Mouse (Mus musculus): ENCODE data around the gene Ubqln1. TPM values are rescaled to one million over a fixed set of nuclear protein-coding genes. Genes with fewer than 3 reads are reported as not detected.

Ubqln1 gene
- polyA plus RNA-seq, 1 experiment from 2014 or later = 108 TPM

DNA sequence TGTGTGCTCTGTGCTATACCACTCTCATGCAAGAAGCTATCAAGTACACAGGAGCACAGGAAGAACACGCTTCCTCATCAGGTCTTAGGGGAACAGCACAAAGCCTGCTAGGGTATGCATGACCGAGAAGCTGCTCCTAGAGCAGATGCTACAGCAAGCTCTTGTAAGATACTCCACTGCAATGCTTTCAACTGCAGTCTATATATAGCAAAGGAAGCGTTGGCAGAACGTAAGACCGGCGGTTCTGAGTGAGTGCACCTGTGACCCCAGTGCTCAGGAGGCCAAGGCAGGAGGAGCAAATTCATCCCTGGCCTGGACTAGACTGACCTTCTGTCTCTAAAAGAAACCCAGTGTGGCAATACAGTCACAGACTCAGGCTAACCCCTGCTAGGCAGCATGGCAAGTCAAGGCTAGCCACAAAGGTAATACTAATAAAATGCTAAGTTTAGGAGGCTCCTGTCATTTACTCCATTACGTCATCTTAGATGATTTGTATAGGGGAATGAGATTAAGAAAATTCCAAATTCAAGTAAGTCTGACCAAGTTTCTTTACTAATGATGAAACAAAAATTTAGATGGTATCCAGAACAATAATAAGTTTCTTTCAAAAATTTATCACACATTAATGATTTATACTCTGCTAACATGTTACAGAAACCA lies 17.3 kb downstream of the Ubqln1 start:
- H3K4me3 ChIP-seq = no peak overlapping the region
- H3K36me3 ChIP-seq = peaks cover 30% of the 10 kb centered on the region
- H3K4me1 ChIP-seq = 0 out of 2 replicates have a peak, but pooled peaks cover 3% of the 10 kb centered on the region
- WGBS = 86% methylated on average over 7 of the region's 7 CpGs
- H3K27ac ChIP-seq = no peak overlapping the region
- no peaks in the 10 kb centered on the region for H3K9me3 ChIP-seq
- no peak overlapping the region for H3K9ac ChIP-seq
- no peak for ATAC-seq (ENCODE audit: insufficient number of reproducible peaks, low FRiP score, low TSS enrichment, low read depth)
- no peak overlapping the region for H3K4me2 ChIP-seq
- H3K27me3 ChIP-seq = no peaks in the 10 kb centered on the region

DNA sequence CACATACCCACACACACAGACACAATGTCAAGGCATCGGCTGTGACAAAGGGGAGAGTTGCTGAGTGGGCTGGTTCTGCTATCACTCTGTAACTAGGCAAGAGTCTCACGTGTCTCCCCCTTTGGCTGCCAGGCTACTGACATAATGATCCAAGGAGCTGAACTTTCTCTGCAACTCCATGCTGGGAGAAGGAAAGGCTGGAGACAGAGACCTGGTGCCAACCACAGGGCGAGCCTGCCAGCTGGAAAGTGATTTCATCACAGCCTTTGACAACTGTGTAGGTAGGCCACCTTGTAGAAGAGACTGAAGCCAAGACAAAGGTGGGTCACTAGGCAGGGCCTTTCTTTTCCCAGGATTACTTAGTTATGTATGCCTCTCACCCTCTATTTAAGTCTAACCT lies 18.2 kb downstream of the Ubqln1 start:
- Histone ChIP-seq H3K4me3 (no peak overlapping the region), H3K4me2 (no peak overlapping the region), H3K36me3 (peaks cover 37% of the 10 kb centered on the region), H3K9ac (no peak overlapping the region), H3K27me3 (no peaks in the 10 kb centered on the region), H3K27ac (no peak overlapping the region), H3K4me1 (0 out of 2 replicates have a peak, but pooled peaks cover 3% of the 10 kb centered on the region), H3K9me3 (no peaks in the 10 kb centered on the region)
- 87% methylated on average over 3 of the region's 3 CpGs for WGBS
- ATAC-seq (ENCODE audit: insufficient number of reproducible peaks, low FRiP score, low TSS enrichment, low read depth) = no peak

DNA sequence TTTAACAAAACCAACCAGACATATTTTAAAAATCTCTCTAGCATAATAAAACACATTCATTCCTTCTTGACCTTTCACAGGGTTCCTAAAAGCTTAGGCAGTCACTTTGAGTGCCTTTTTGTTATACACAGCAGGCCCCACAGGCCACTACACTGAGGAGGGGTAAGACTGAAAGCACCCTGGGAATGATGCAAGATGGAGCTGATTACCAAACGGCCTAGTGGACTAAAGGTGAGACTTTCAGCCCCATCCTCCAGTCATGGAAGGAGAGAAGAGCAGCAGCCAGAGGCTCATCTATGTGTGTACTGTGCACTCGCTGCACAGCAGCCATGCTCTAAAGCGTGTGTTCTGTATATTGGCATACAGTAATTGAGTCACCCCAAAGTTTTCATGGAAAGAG lies 20.5 kb downstream of the Ubqln1 start:
- no peak overlapping the region for H3K27ac ChIP-seq
- peaks cover 57% of the 10 kb centered on the region for H3K36me3 ChIP-seq

DNA sequence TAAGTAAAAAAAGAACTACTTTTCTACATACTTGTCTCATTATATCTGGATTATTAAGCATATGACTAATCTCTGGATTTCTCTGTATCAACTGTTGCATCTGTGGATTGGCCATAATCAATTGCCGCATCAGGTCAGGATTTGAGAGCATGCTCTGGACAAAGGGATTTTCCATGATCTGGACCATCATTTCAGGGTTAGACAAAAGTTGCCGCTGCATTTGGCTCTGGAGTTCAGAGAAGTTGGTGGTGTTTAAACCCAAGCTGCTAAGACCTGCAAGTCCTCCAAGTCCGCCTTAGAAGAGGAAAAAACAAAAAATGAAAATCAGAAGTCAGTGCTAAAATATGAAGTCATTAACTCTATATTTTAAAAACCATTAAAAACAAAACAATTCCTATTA lies 22.2 kb downstream of the Ubqln1 start:
- 93% methylated on average over 3 of the region's 3 CpGs for WGBS
- H3K27me3 ChIP-seq = no peaks in the 10 kb centered on the region
- no peaks in the 10 kb centered on the region for H3K9me3 ChIP-seq
- peaks cover 64% of the 10 kb centered on the region for H3K36me3 ChIP-seq
- H3K4me2 ChIP-seq = no peak overlapping the region
- no peak for ATAC-seq (ENCODE audit: insufficient number of reproducible peaks, low FRiP score, low TSS enrichment, low read depth)
- H3K27ac ChIP-seq = no peak overlapping the region
- no peak overlapping the region for H3K4me3 ChIP-seq
- H3K9ac ChIP-seq = no peak overlapping the region
- H3K4me1 ChIP-seq = no peaks in the 10 kb centered on the region

More for the DNA sequence above, 20.5 kb downstream of the Ubqln1 start:
- H3K27me3 ChIP-seq = no peaks in the 10 kb centered on the region
- H3K4me3 ChIP-seq = no peak overlapping the region
- H3K4me1 ChIP-seq = 0 out of 2 replicates have a peak, but pooled peaks cover 3% of the 10 kb centered on the region
- H3K9ac ChIP-seq = no peak overlapping the region
- H3K9me3 ChIP-seq = no peaks in the 10 kb centered on the region
- no peak for ATAC-seq (ENCODE audit: insufficient number of reproducible peaks, low FRiP score, low TSS enrichment, low read depth)
- WGBS = 85% methylated on average over 3 of the region's 3 CpGs
- H3K4me2 ChIP-seq = no peak overlapping the region

DNA sequence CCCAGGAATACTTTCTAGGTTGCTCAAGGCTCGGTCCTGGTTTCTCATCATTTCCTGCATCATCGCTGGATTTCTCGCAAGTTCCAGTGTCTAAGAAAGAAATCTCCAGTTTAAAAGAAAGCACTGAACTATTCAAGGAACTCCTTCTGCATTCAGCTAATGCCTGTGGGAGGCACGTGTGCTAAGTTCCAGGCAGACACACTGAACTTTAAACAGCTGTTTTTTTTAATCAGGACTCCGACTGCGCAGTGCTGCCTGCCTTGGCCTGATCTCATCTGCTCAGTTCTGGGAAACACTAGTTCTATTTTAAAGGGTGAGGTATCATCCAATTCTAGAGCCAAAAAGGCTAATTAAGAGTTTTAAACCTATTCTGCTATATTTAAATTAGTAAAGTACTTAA lies 23.3 kb downstream of the Ubqln1 start:
- WGBS = 88% methylated on average over 6 of the region's 6 CpGs
- peaks cover 62% of the 10 kb centered on the region for H3K36me3 ChIP-seq

DNA sequence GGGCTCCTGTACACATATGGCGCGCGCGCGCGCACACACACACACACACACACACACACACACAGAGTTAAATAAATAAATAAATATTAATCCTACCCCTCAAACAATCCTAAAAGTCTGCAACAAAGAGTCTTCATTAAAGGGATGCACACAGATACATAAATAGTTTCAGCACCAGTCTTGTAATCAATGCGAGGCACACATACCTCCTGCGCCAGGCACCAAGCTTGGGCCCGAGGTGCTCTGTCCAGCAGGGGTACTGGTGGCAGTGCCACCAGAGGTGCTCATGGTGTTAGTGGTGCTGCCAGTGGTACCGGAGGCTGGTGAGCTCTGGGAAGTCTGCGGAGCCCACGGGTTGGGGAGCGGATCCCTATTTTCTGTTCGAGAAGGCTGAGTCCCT lies 23.9 kb downstream of the Ubqln1 start:
- Histone ChIP-seq H3K9ac (no peak overlapping the region), H3K27me3 (no peaks in the 10 kb centered on the region), H3K4me3 (no peak overlapping the region), H3K9me3 (no peaks in the 10 kb centered on the region), H3K27ac (no peak overlapping the region), H3K4me2 (no peak overlapping the region), H3K36me3 (peaks cover 61% of the 10 kb centered on the region), H3K4me1 (no peaks in the 10 kb centered on the region)
- no peak for ATAC-seq (ENCODE audit: insufficient number of reproducible peaks, low FRiP score, low TSS enrichment, low read depth)
- 98% methylated on average over 14 of the region's 14 CpGs for WGBS

More for the DNA sequence above, 23.3 kb downstream of the Ubqln1 start:
- H3K4me3 ChIP-seq = no peak overlapping the region
- no peaks in the 10 kb centered on the region for H3K9me3 ChIP-seq
- no peak overlapping the region for H3K9ac ChIP-seq
- no peak overlapping the region for H3K27ac ChIP-seq
- no peak for ATAC-seq (ENCODE audit: insufficient number of reproducible peaks, low FRiP score, low TSS enrichment, low read depth)
- no peaks in the 10 kb centered on the region for H3K4me1 ChIP-seq
- H3K27me3 ChIP-seq = no peaks in the 10 kb centered on the region
- H3K4me2 ChIP-seq = no peak overlapping the region

DNA sequence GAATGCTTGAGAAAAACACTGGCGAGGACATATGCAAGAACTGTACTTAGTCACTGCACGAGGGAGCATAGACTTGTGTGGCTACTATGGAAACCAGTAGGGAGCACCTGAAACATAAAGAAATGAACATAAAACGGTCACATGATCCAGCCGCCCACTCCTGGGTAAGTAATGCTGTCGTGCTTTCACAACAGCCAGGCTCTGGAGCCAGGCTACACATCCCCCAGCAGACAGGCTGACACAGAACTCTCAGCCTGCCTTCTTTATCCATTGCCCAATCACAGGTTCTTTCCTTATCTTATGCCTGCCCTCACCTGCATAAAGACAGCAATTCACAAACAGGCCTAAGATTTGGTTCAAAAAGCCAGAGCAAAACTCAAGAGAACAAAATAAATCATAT lies 26.0 kb downstream of the Ubqln1 start:
- Histone ChIP-seq H3K4me3 (no peak overlapping the region), H3K36me3 (peaks cover 63% of the 10 kb centered on the region), H3K27me3 (no peaks in the 10 kb centered on the region), H3K9ac (no peak overlapping the region), H3K27ac (no peak overlapping the region), H3K9me3 (no peaks in the 10 kb centered on the region), H3K4me1 (no peaks in the 10 kb centered on the region), H3K4me2 (no peak overlapping the region)
- 69% methylated on average over 5 of the region's 5 CpGs for WGBS
- no peak for ATAC-seq (ENCODE audit: insufficient number of reproducible peaks, low FRiP score, low TSS enrichment, low read depth)

DNA sequence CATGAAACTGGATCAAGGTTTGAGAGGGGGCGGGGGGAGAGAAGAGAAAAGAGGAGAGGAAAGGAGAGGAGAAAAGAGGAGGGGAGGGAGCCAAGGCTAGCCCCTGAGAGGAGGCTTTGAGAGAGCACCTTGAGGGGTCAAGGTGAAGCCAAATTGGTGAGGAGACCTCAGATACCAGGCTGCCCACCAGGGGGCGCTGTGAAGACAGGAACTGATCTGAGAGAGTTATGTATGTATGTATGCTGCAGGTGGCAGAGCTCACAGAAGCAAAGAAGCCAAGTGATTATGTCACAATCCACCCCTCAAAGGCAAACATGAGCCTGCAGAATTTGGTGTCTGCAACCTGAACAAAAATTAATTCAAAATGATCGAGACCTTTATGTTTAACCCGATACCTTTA lies 27.0 kb downstream of the Ubqln1 start:
- no peaks in the 10 kb centered on the region for H3K27me3 ChIP-seq
- H3K4me2 ChIP-seq = no peak overlapping the region
- no peak for ATAC-seq (ENCODE audit: insufficient number of reproducible peaks, low FRiP score, low TSS enrichment, low read depth)
- H3K9ac ChIP-seq = no peak overlapping the region
- no peak overlapping the region for H3K4me3 ChIP-seq
- peaks cover 65% of the 10 kb centered on the region for H3K36me3 ChIP-seq
- H3K4me1 ChIP-seq = no peaks in the 10 kb centered on the region
- WGBS = 60% methylated on average over 4 of the region's 4 CpGs
- H3K9me3 ChIP-seq = no peaks in the 10 kb centered on the region
- no peak overlapping the region for H3K27ac ChIP-seq

DNA sequence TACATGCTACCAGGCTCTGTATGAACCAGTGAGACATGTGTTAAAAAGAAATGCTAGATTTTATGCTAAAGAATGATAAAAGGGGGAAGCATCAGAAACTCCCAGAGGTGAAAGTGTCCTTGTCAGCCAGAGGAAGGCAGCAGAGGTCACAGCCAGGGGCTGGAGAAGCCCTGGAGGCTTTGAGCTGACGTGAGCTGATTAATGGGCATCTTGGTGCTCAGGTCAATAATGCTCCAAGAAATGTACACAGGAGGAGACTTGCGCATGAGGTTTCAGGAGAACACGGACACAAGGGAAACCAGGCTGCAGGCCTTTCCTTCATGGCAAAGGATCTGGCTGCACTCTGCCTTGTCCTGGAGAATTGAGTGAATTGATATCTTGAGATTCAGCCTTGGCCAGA lies 27.7 kb downstream of the Ubqln1 start:
- Histone ChIP-seq H3K4me3 (no peak overlapping the region), H3K27ac (no peak overlapping the region), H3K27me3 (no peaks in the 10 kb centered on the region), H3K9me3 (no peaks in the 10 kb centered on the region), H3K4me1 (no peaks in the 10 kb centered on the region), H3K36me3 (peaks cover 65% of the 10 kb centered on the region), H3K4me2 (no peak overlapping the region), H3K9ac (no peak overlapping the region)
- no peak for ATAC-seq (ENCODE audit: insufficient number of reproducible peaks, low FRiP score, low TSS enrichment, low read depth)
- 89% methylated on average over 3 of the region's 3 CpGs for WGBS

DNA sequence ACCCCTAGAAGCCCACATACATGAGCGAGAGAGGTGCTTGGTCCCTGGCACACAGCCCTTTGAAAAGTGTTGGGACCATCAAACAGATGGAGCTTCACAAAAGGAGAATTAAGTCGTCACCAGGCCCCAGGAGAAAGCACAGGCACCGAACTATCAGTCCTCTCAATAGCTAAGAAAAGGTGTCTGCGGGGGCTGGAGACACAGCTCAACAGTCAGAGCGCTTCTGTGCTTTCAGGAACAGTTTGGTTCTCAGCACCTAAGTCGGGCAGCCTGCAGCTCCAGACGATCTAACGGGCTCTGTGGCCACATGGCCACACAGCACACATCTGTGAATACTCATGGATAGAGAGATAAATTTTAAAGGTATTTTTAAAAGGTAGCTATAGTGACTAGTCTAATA lies 29.2 kb downstream of the Ubqln1 start:
- Histone ChIP-seq H3K36me3 (peaks cover 61% of the 10 kb centered on the region), H3K4me3 (no peak overlapping the region), H3K27me3 (no peaks in the 10 kb centered on the region), H3K9ac (no peak overlapping the region), H3K4me2 (no peak overlapping the region), H3K27ac (no peak overlapping the region), H3K9me3 (no peaks in the 10 kb centered on the region), H3K4me1 (no peaks in the 10 kb centered on the region)
- ATAC-seq (ENCODE audit: insufficient number of reproducible peaks, low FRiP score, low TSS enrichment, low read depth) = no peak
- WGBS = 69% methylated on average over 8 of the region's 8 CpGs

DNA sequence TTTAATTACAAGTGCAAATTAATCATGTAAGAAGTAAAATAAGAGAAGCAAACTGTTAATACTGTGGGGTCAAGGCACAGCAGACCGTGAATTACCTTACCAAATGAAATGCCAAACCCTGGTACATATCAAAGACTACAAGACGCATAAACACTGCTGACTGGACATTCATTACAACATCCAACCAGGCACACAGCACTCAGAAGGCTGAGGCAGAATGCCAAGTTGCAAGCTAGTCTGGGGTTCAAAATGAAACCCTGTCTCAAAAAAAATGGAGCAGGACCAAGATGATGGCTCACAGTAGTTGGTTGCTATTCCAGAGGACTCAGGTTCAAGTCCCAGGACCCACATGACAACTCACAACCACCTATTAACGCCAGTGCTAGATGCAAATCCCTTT lies 31.3 kb downstream of the Ubqln1 start:
- no peak overlapping the region for H3K4me2 ChIP-seq
- H3K4me3 ChIP-seq = no peak overlapping the region
- H3K9ac ChIP-seq = no peak overlapping the region
- H3K36me3 ChIP-seq = peaks cover 63% of the 10 kb centered on the region
- ATAC-seq (ENCODE audit: insufficient number of reproducible peaks, low FRiP score, low TSS enrichment, low read depth) = no peak
- H3K27ac ChIP-seq = no peak overlapping the region
- H3K27me3 ChIP-seq = no peaks in the 10 kb centered on the region
- no peaks in the 10 kb centered on the region for H3K4me1 ChIP-seq
- WGBS = 86% methylated on average over 3 of the region's 3 CpGs
- H3K9me3 ChIP-seq = no peaks in the 10 kb centered on the region

DNA sequence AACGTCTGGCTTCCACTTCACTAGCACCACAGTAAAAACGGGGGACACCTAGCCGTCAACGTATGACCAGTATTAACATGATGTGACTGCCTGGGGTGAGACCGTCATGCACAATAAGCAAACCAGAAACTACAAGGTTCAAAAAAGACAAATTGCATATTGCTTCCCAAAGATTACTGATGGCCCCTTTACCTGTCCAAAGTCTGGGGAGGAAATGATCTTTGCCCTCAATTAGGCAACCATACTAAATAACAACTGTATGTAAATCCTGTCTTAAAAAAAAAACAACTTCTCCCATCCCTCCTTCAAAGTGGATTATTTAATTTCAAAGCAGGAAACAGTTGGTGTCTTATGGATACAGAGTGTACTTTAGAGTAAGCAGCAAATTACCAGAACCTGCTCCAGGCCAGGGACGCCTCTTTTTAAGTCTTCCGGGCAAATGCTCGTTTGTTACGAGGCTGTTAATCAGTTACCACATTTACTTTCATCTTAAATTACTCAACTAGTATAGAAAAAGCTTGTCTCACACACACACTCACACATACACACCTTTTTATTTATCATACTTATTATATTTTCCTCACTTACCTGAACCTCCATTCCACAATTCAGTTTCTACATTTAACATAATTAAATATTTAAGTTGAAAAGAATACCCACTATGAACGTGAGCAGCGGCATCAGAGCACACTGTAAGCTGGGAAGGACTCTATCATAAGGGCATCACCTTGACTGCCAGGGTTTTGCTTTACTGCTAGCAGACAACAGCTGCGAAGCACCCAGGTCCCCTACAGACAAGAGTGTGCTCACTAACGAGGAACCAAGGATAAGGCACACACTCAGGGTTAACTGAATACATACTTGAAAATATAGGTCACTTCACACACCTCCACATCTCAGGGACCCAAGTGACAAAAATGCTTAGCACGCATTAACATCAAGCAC lies 33.6 kb downstream of the Ubqln1 start:
- H3K4me3 ChIP-seq = no peak overlapping the region
- WGBS = 64% methylated on average over 14 of the region's 14 CpGs
- ATAC-seq (ENCODE audit: insufficient number of reproducible peaks, low FRiP score, low TSS enrichment, low read depth) = no peak
- H3K4me1 ChIP-seq = no peaks in the 10 kb centered on the region
- H3K9me3 ChIP-seq = no peaks in the 10 kb centered on the region
- no peak overlapping the region for H3K9ac ChIP-seq
- H3K27me3 ChIP-seq = no peaks in the 10 kb centered on the region
- no peak overlapping the region for H3K27ac ChIP-seq
- peaks cover 66% of the 10 kb centered on the region for H3K36me3 ChIP-seq
- no peak overlapping the region for H3K4me2 ChIP-seq
